Mouse (Mus musculus) heart, adult 2 months (tissue): ENCODE measurements around the gene Tnip1.

Source experiments
- CTCF ChIP-seq: fragments of 200-600 bp; IDR thresholded peaks from 2 replicates; pipeline ENCODE4 v1.8.1; 2022; ENCODE audit warnings: antibody characterized with exemption, mild to moderate bottlenecking, moderate library complexity
- EP300 ChIP-seq: fragments of 200-500 bp; IDR thresholded peaks from 2 replicates; pipeline ENCODE4 v1.6.1; 2011; ENCODE audit warnings: low read depth, low read length, control low read depth; ENCODE audit not compliant: insufficient read depth
- POLR2A ChIP-seq: fragments of 200-500 bp; IDR thresholded peaks from 2 replicates; pipeline ENCODE4 v1.6.1; 2011; ENCODE audit warnings: mild to moderate bottlenecking, low read depth, low read length, control low read depth; ENCODE audit not compliant: insufficient read depth

- no peak for TF ChIP-seq POLR2A
- TF ChIP-seq CTCF: no peak
- TF ChIP-seq EP300: no peak
These were observed 4.1 kb downstream of the Tnip1 start for GRCm38 (mm10) chr11:54958571-54959073.
